Mouse (Mus musculus): ENCODE measurements around the gene Prep.

The Prep gene

GRCm38 (mm10) chr10:45180677-45181326 lies 113.8 kb downstream of the Prep start:
- no peak for DNase-seq (ENCODE audit: low spot score in 2 of 2)

GRCm38 (mm10) chr10:45181344-45181743 lies 114.3 kb downstream of the Prep start:
- DNase-seq (ENCODE audit: low spot score in 2 of 2), result no peak

- DNase-seq (ENCODE audit: low spot score in 2 of 2), result no peak
These were observed 118.5 kb downstream of the Prep start for GRCm38 (mm10) chr10:45185457-45185856.

GRCm38 (mm10) chr10:45193330-45194310 lies 126.6 kb downstream of the Prep start:
- no peak for DNase-seq (ENCODE audit: low spot score in 2 of 2)

- no peak for DNase-seq (ENCODE audit: low spot score in 2 of 2)
These were observed 127.5 kb downstream of the Prep start for GRCm38 (mm10) chr10:45194531-45194930.

- DNase-seq (ENCODE audit: low spot score in 2 of 2), result no peak
These were observed 137.6 kb downstream of the Prep start for GRCm38 (mm10) chr10:45204582-45204981.

GRCm38 (mm10) chr10:45210201-45210600 lies 143.2 kb downstream of the Prep start:
- no peak for DNase-seq (ENCODE audit: low spot score in 2 of 2)

- DNase-seq (ENCODE audit: low spot score in 2 of 2), result no peak
These were observed 149.7 kb downstream of the Prep start for GRCm38 (mm10) chr10:45216676-45217075.

Measured in urinary bladder, postnatal 4 days (tissue).